8 mouse cellular contexts compared by ENCODE assay signal in the genomic region with DNA sequence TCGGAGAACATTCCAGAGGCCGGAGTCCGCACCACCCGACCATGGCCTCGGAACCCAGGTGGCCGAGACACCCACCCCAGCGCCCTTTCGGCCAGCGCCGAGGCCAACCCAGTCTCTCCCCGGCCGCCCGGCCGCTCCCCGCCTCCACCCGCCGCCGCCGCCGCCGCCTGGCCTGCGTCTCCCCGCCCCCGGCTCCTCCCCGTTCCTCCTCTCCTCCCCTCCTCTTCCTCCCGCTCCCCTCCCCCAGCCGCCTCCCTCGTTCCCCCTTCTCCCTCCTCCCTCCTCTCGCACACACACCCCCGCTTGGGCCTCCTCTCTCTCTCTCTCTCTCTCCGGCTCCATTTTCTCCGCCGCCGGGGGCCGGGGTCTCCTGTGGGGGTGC. TPM values are rescaled to one million over a fixed set of nuclear protein-coding genes. Genes with fewer than 3 reads are reported as not detected.
DNase-seq lines count a peak whose midpoint lies in the region; ATAC-seq lines count a peak whose summit lies in the region.

No protein-coding gene starts in this region.

- H3K4me2 ChIP-seq in limb, embryonic 15.5 days = peak overlapping the region; percentile 85
- peak overlapping the region; percentile 90 for H3K4me2 ChIP-seq in midbrain, embryonic 15.5 days

- H3K36me3 ChIP-seq in limb, embryonic 15.5 days = peaks cover 21% of the 10 kb centered on the region
- H3K36me3 ChIP-seq in midbrain, embryonic 15.5 days (replicated peaks) = peaks cover 5% of the 10 kb centered on the region; the same call in 1 of the 2 replicates

- no peaks in the 10 kb centered on the region for H3K27me3 ChIP-seq in limb, embryonic 15.5 days
- no peaks in the 10 kb centered on the region for H3K27me3 ChIP-seq in midbrain, embryonic 15.5 days (replicated peaks)

- peaks cover 63% of the 10 kb centered on the region for H3K4me1 ChIP-seq in limb, embryonic 15.5 days
- peaks cover 58% of the 10 kb centered on the region for H3K4me1 ChIP-seq in midbrain, embryonic 15.5 days

- peak overlapping the region; percentile 84 for H3K9ac ChIP-seq in limb, embryonic 15.5 days
- H3K9ac ChIP-seq in midbrain, embryonic 15.5 days = peak overlapping the region; percentile 92

- H3K27ac ChIP-seq in limb, embryonic 15.5 days = peak overlapping the region; percentile 98
- peak overlapping the region; percentile 98 for H3K27ac ChIP-seq in midbrain, embryonic 15.5 days

- ATAC-seq in limb, embryonic 15.5 days (ENCODE audit: insufficient number of reproducible peaks, low FRiP score, low TSS enrichment, low read depth) = peak; percentile 42; the same call in 1 of the 2 replicates
- peak; percentile 27 for ATAC-seq in midbrain, embryonic 15.5 days (replicated peaks)

- under 1% methylated on average over 31 of the region's 35 CpGs for WGBS in limb, embryonic 15.5 days
- WGBS in midbrain, embryonic 15.5 days = 1% methylated on average over 21 of the region's 35 CpGs

- DNase-seq in 3134 (ENCODE audit: extremely low read depth, insufficient read length, low spot score) = peak; percentile 78
- DNase-seq in adrenal gland, postnatal 10 days = peak; percentile 97
- DNase-seq in embryo, embryonic 9.5 days (ENCODE audit: extremely low spot score) = peak; percentile 96
- peak; percentile 91 for DNase-seq in heart, adult 18-20 months
- DNase-seq in kidney, adult 11 months = peak; percentile 70
- peak; percentile 78 to 84 for DNase-seq in spleen, postnatal 14 days (ENCODE audit: low spot score in 2 of 2)

- peak overlapping the region; percentile 80 for H3K4me3 ChIP-seq in limb, embryonic 15.5 days
- peak overlapping the region; percentile 80 for H3K4me3 ChIP-seq in midbrain, embryonic 15.5 days

- H3K9me3 ChIP-seq in limb, embryonic 15.5 days = no peaks in the 10 kb centered on the region
- H3K9me3 ChIP-seq in midbrain, embryonic 15.5 days = no peaks in the 10 kb centered on the region

RNA-seq across cellular contexts. Expression of a gene that starts 0.9 kb away (rescaled TPM):
- 10 to 100 TPM; 39.0 to 52.4 TPM for total RNA-seq in adrenal gland, postnatal 10 days (2021)
- 10 to 100 TPM; 13.6 to 17.4 TPM for total RNA-seq in heart, adult 18-20 months (2021)
- polyA plus RNA-seq in limb, embryonic 15.5 days (2015; fragmentation: Nextera tagmentation; extraction: Ambion mirVana) = 9.6 and 9.8 TPM in 2 replicates
- polyA plus RNA-seq in midbrain, embryonic 15.5 days (2015; fragmentation: Nextera tagmentation; extraction: Ambion mirVana) = 10.2 and 10.7 TPM in 2 replicates

RNA-seq across cellular contexts. Expression of a gene that starts 2.4 kb away (rescaled TPM):
- 10 to 100 TPM; 11.0 to 12.1 TPM for total RNA-seq in adrenal gland, postnatal 10 days (2021)
- total RNA-seq in heart, adult 18-20 months (2021) = 1 to 10 TPM; 4.1 to 5.9 TPM
- polyA plus RNA-seq in limb, embryonic 15.5 days (2015; fragmentation: Nextera tagmentation; extraction: Ambion mirVana) = 7.2 and 10.1 TPM in 2 replicates
- polyA plus RNA-seq in midbrain, embryonic 15.5 days (2015; fragmentation: Nextera tagmentation; extraction: Ambion mirVana) = 3.8 and 5.1 TPM in 2 replicates

RNA-seq across cellular contexts. Expression of a gene that starts 5.7 kb away (rescaled TPM):
- total RNA-seq in adrenal gland, postnatal 10 days (2021) = 1 to 10 TPM; 2.0 to 4.3 TPM
- under 1 TPM in 1 of 2 experiments, not detected in 1; 0.23 TPM for total RNA-seq in heart, adult 18-20 months (2021)
- polyA plus RNA-seq in limb, embryonic 15.5 days (2015; fragmentation: Nextera tagmentation; extraction: Ambion mirVana) = 2.0 and 2.5 TPM in 2 replicates
- 1.7 and 1.8 TPM in 2 replicates for polyA plus RNA-seq in midbrain, embryonic 15.5 days (2015; fragmentation: Nextera tagmentation; extraction: Ambion mirVana)

RNA-seq across cellular contexts. Expression of a gene that starts 11.5 kb away (rescaled TPM):
- 10 to 100 TPM; 70.4 to 71.5 TPM for total RNA-seq in adrenal gland, postnatal 10 days (2021)
- 10 to 100 TPM; 40.9 to 43.3 TPM for total RNA-seq in heart, adult 18-20 months (2021)
- 107 and 111 TPM in 2 replicates for polyA plus RNA-seq in limb, embryonic 15.5 days (2015; fragmentation: Nextera tagmentation; extraction: Ambion mirVana)
- 306 and 313 TPM in 2 replicates for polyA plus RNA-seq in midbrain, embryonic 15.5 days (2015; fragmentation: Nextera tagmentation; extraction: Ambion mirVana)

RNA-seq across cellular contexts. Expression of a gene that starts 12.1 kb away (rescaled TPM):
- total RNA-seq in adrenal gland, postnatal 10 days (2021) = 10 to 100 TPM; 92.7 TPM
- 10 to 100 TPM; 67.9 to 72.4 TPM for total RNA-seq in heart, adult 18-20 months (2021)
- 45.8 and 50.6 TPM in 2 replicates for polyA plus RNA-seq in limb, embryonic 15.5 days (2015; fragmentation: Nextera tagmentation; extraction: Ambion mirVana)
- polyA plus RNA-seq in midbrain, embryonic 15.5 days (2015; fragmentation: Nextera tagmentation; extraction: Ambion mirVana) = 128 and 130 TPM in 2 replicates

Comparison
In these comparisons a context has a peak if more than half of its experiments do, and no peak if none do; other contexts are left out.
1. Peak in every context shown above with its lines: DNase-seq, ATAC-seq, H3K4me3 ChIP-seq and H3K27ac ChIP-seq.